Mouse (Mus musculus): Measurements from ENCODE around the gene Grem1.
A peak's percentile ranks its signal among the peaks of the same experiment; 100 is the strongest.

Grem1 gene

GRCm38 (mm10) chr2:113758311-113759161, at the start of gene Grem1:
TSS of gene Grem1 (minus strand) at chr2:113758646.
- DNase-seq (ENCODE audit: low spot score in 2 of 2), result no peak

GRCm38 (mm10) chr2:113807640-113808039, 49.2 kb upstream of the Grem1 start:
- DNase-seq (ENCODE audit: low spot score in 2 of 2), result peak in 1 of 2 experiments; percentile 11

GRCm38 (mm10) chr2:113806851-113807577, 48.6 kb upstream of the Grem1 start:
- DNase-seq (ENCODE audit: low spot score in 2 of 2), result no peak

- no peak for DNase-seq (ENCODE audit: low spot score in 2 of 2)
Measured at GRCm38 (mm10) chr2:113805765-113806164, 47.3 kb upstream of the Grem1 start.

GRCm38 (mm10) chr2:113803753-113804152, 45.3 kb upstream of the Grem1 start:
- DNase-seq (ENCODE audit: low spot score in 2 of 2), result no peak

GRCm38 (mm10) chr2:113800846-113801245, 42.4 kb upstream of the Grem1 start:
- DNase-seq (ENCODE audit: low spot score in 2 of 2), result no peak

- no peak for DNase-seq (ENCODE audit: low spot score in 2 of 2)
Measured at GRCm38 (mm10) chr2:113798605-113799004, 40.2 kb upstream of the Grem1 start.

- DNase-seq (ENCODE audit: low spot score in 2 of 2), result no peak
Measured at GRCm38 (mm10) chr2:113795186-113795585, 36.7 kb upstream of the Grem1 start.

GRCm38 (mm10) chr2:113793521-113793920, 35.1 kb upstream of the Grem1 start:
- no peak for DNase-seq (ENCODE audit: low spot score in 2 of 2)

- no peak for DNase-seq (ENCODE audit: low spot score in 2 of 2)
Measured at GRCm38 (mm10) chr2:113788821-113789387, 30.5 kb upstream of the Grem1 start.

GRCm38 (mm10) chr2:113787882-113788281, 29.4 kb upstream of the Grem1 start:
- DNase-seq (ENCODE audit: low spot score in 2 of 2), result no peak

- DNase-seq (ENCODE audit: low spot score in 2 of 2), result no peak
Measured at GRCm38 (mm10) chr2:113784851-113785250, 26.4 kb upstream of the Grem1 start.

GRCm38 (mm10) chr2:113781521-113781920, 23.1 kb upstream of the Grem1 start:
- no peak for DNase-seq (ENCODE audit: low spot score in 2 of 2)

GRCm38 (mm10) chr2:113781107-113781506, 22.7 kb upstream of the Grem1 start:
- no peak for DNase-seq (ENCODE audit: low spot score in 2 of 2)

GRCm38 (mm10) chr2:113779336-113779735, 20.9 kb upstream of the Grem1 start:
- DNase-seq (ENCODE audit: low spot score in 2 of 2), result no peak

GRCm38 (mm10) chr2:113778036-113778435, 19.6 kb upstream of the Grem1 start:
- DNase-seq (ENCODE audit: low spot score in 2 of 2), result no peak

GRCm38 (mm10) chr2:113776297-113776696, 17.9 kb upstream of the Grem1 start:
- DNase-seq (ENCODE audit: low spot score in 2 of 2), result no peak

- no peak for DNase-seq (ENCODE audit: low spot score in 2 of 2)
Measured at GRCm38 (mm10) chr2:113774150-113774805, 15.8 kb upstream of the Grem1 start.

- DNase-seq (ENCODE audit: low spot score in 2 of 2), result no peak
Measured at GRCm38 (mm10) chr2:113768541-113769303, 10.3 kb upstream of the Grem1 start.

- DNase-seq (ENCODE audit: low spot score in 2 of 2), result no peak
Measured at GRCm38 (mm10) chr2:113765885-113766284, 7.4 kb upstream of the Grem1 start.

- no peak for DNase-seq (ENCODE audit: low spot score in 2 of 2)
Measured at GRCm38 (mm10) chr2:113764968-113765367, 6.5 kb upstream of the Grem1 start.
